Mouse (Mus musculus) hindbrain, embryonic 14.5 days (tissue): ENCODE results near the gene Map1b. TPM values are rescaled to one million over a fixed set of nuclear protein-coding genes. Genes with fewer than 3 reads are reported as not detected.

Experiments
- ATAC-seq: fragments of 200-750 bp; cut with Nextera tagmentation; 2 replicates; pipeline ENCODE4 v1.8.0; 2017; ENCODE audit warnings: moderate number of reproducible peaks, mild to moderate bottlenecking, moderate TSS enrichment, moderate library complexity; ENCODE audit not compliant: low FRiP score
- DNase-seq: peaks from one replicate; pipeline ENCODE4 v3.0.0-alpha.2; 2015; ENCODE audit warnings: low spot score
- H3K27ac ChIP-seq: fragments of 300-500 bp; sonication (generic); 2 replicates; pipeline ENCODE4 v1.5.1; 2014; ENCODE audit warnings: mild to moderate bottlenecking, moderate library complexity
- H3K27me3 ChIP-seq: fragments of 300-500 bp; sonication (generic); 2 replicates; pipeline ENCODE4 v1.6.1; 2014; ENCODE audit warnings: mild to moderate bottlenecking, low read length, mixed read lengths; ENCODE audit not compliant: control insufficient read depth, insufficient read depth
- H3K36me3 ChIP-seq: fragments of 300-500 bp; sonication (generic); replicated peaks from 2 replicates; pipeline ENCODE4 v1.6.1; 2014; ENCODE audit not compliant: control insufficient read depth, insufficient read depth
- H3K4me1 ChIP-seq: fragments of 300-500 bp; sonication (generic); replicated peaks from 2 replicates; pipeline ENCODE4 v1.6.1; 2014; ENCODE audit warnings: antibody characterized with exemption, low read length, mixed read lengths; ENCODE audit not compliant: control insufficient read depth, insufficient read depth
- H3K4me2 ChIP-seq: fragments of 300-500 bp; sonication (generic); replicated peaks from 2 replicates; pipeline ENCODE4 v1.6.1; 2014; ENCODE audit warnings: mild to moderate bottlenecking, moderate library complexity
- H3K4me3 ChIP-seq: fragments of 300-500 bp; sonication (generic); replicated peaks from 2 replicates; pipeline ENCODE4 v1.5.1; 2014; ENCODE audit warnings: mild to moderate bottlenecking, low read length
- H3K9ac ChIP-seq: fragments of 300-500 bp; sonication (generic); 2 replicates; pipeline ENCODE4 v1.6.1; 2014
- H3K9me3 ChIP-seq: fragments of 300-500 bp; sonication (generic); 2 replicates; pipeline ENCODE4 v1.6.1; 2016; ENCODE audit warnings: low read length; ENCODE audit not compliant: control insufficient read depth
- WGBS: fragments of 180-500 bp; shearing (Covaris S2); extraction: QIAGEN DNeasy Blood & Tissue Kit; methylation state at CpG from one replicate; pipeline ENCODE4 v1.1.7; 2014; 5-methylcytosine and 5-hydroxymethylcytosine counted together
- polyA plus RNA-seq: library from polyadenylated mRNA; unstranded; fragments of >200 nt; fragmentation: Nextera tagmentation; extraction: Ambion mirVana; gene quantifications from 2 replicates; pipeline ENCODE4 v1.2.1, GENCODE M21; 2014

Map1b gene
- polyA plus RNA-seq, 1 experiment from 2014 or later = 2,283 TPM

- no peak for DNase-seq
- no peak for ATAC-seq
- Histone ChIP-seq H3K4me2 (no peak overlapping the region), H3K27me3 (no peaks in the 10 kb centered on the region), H3K4me3 (no peak overlapping the region), H3K4me1 (peaks cover 8% of the 10 kb centered on the region), H3K9me3 (no peaks in the 10 kb centered on the region), H3K36me3 (no peaks in the 10 kb centered on the region), H3K9ac (no peak overlapping the region), H3K27ac (no peak overlapping the region)
- 85% methylated on average over 3 of the region's 3 CpGs for WGBS
These were observed 123.2 kb downstream of the Map1b start for GRCm38 (mm10) chr13:99393128-99393527.

- no peaks in the 10 kb centered on the region for H3K27me3 ChIP-seq
- H3K4me2 ChIP-seq = no peak overlapping the region
- no peak overlapping the region for H3K4me3 ChIP-seq
- 61% methylated on average over 3 of the region's 3 CpGs for WGBS
- H3K27ac ChIP-seq = 0 out of 2 replicates have a peak overlapping the region, but pooled peaks have one; percentile 1
- H3K4me1 ChIP-seq = peaks cover 6% of the 10 kb centered on the region; the same call in 1 of the 2 replicates
- no peak overlapping the region for H3K9ac ChIP-seq
- ATAC-seq (no peak), DNase-seq (no peak)
- no peaks in the 10 kb centered on the region for H3K9me3 ChIP-seq
- no peaks in the 10 kb centered on the region for H3K36me3 ChIP-seq
These were observed 124.9 kb downstream of the Map1b start for GRCm38 (mm10) chr13:99391417-99391816.

GRCm38 (mm10) chr13:99387901-99388811 is 128.2 kb downstream of the Map1b start:
- no peaks in the 10 kb centered on the region for H3K9me3 ChIP-seq
- H3K4me3 ChIP-seq = no peak overlapping the region
- no peak for ATAC-seq
- DNase-seq = no peak
- WGBS = 73% methylated on average over 7 of the region's 7 CpGs
- no peak overlapping the region for H3K4me2 ChIP-seq
- peaks cover 4% of the 10 kb centered on the region; the same call in 1 of the 2 replicates for H3K4me1 ChIP-seq
- H3K9ac ChIP-seq = no peak overlapping the region
- no peaks in the 10 kb centered on the region for H3K36me3 ChIP-seq
- no peaks in the 10 kb centered on the region for H3K27me3 ChIP-seq
- H3K27ac ChIP-seq = no peak overlapping the region

- no peak overlapping the region for H3K9ac ChIP-seq
- H3K4me2 ChIP-seq = no peak overlapping the region
- DNase-seq (no peak), ATAC-seq (no peak)
- H3K4me1 ChIP-seq = peaks cover 4% of the 10 kb centered on the region; the same call in 1 of the 2 replicates
- WGBS = 86% methylated on average over 7 of the region's 7 CpGs
- no peaks in the 10 kb centered on the region for H3K27me3 ChIP-seq
- H3K4me3 ChIP-seq = no peak overlapping the region
- no peaks in the 10 kb centered on the region for H3K9me3 ChIP-seq
- no peak overlapping the region for H3K27ac ChIP-seq
- peaks cover 3% of the 10 kb centered on the region; the same call in 1 of the 2 replicates for H3K36me3 ChIP-seq
These were observed 130.0 kb downstream of the Map1b start for GRCm38 (mm10) chr13:99386341-99386740.

GRCm38 (mm10) chr13:99385911-99386310 is 130.4 kb downstream of the Map1b start:
- Histone ChIP-seq H3K36me3 (peaks cover 8% of the 10 kb centered on the region), H3K4me1 (peaks cover 4% of the 10 kb centered on the region; the same call in 1 of the 2 replicates), H3K27me3 (no peaks in the 10 kb centered on the region), H3K4me3 (no peak overlapping the region), H3K9me3 (no peaks in the 10 kb centered on the region), H3K4me2 (no peak overlapping the region), H3K27ac (no peak overlapping the region), H3K9ac (no peak overlapping the region)
- ATAC-seq (no peak), DNase-seq (no peak)
- WGBS = 80% methylated on average over 6 of the region's 6 CpGs

- peaks cover 4% of the 10 kb centered on the region; the same call in 1 of the 2 replicates for H3K4me1 ChIP-seq
- H3K9me3 ChIP-seq = no peaks in the 10 kb centered on the region
- peaks cover 8% of the 10 kb centered on the region for H3K36me3 ChIP-seq
- ATAC-seq (no peak), DNase-seq (no peak)
- no peak overlapping the region for H3K9ac ChIP-seq
- no peaks in the 10 kb centered on the region for H3K27me3 ChIP-seq
- no peak overlapping the region for H3K27ac ChIP-seq
- H3K4me3 ChIP-seq = no peak overlapping the region
- no peak overlapping the region for H3K4me2 ChIP-seq
- 57% methylated on average over 7 of the region's 7 CpGs for WGBS
These were observed 131.7 kb downstream of the Map1b start for GRCm38 (mm10) chr13:99384555-99385203.

GRCm38 (mm10) chr13:99382373-99382772 is 134.0 kb downstream of the Map1b start:
- no peaks in the 10 kb centered on the region for H3K4me1 ChIP-seq
- ATAC-seq (no peak), DNase-seq (no peak)
- H3K9ac ChIP-seq = no peak overlapping the region
- no peak overlapping the region for H3K4me3 ChIP-seq
- H3K27ac ChIP-seq = no peak overlapping the region
- no peaks in the 10 kb centered on the region for H3K27me3 ChIP-seq
- H3K36me3 ChIP-seq = peaks cover 8% of the 10 kb centered on the region
- H3K4me2 ChIP-seq = no peak overlapping the region
- 45% methylated on average over 6 of the region's 6 CpGs for WGBS
- H3K9me3 ChIP-seq = no peaks in the 10 kb centered on the region

GRCm38 (mm10) chr13:99378223-99378622 is 138.1 kb downstream of the Map1b start:
- WGBS = 88% methylated on average over 1 of the region's 1 CpGs
- no peak overlapping the region for H3K4me2 ChIP-seq
- no peak overlapping the region for H3K27ac ChIP-seq
- peaks cover 8% of the 10 kb centered on the region for H3K36me3 ChIP-seq
- no peak overlapping the region for H3K4me3 ChIP-seq
- H3K9me3 ChIP-seq = no peaks in the 10 kb centered on the region
- H3K27me3 ChIP-seq = no peaks in the 10 kb centered on the region
- H3K9ac ChIP-seq = no peak overlapping the region
- DNase-seq (no peak), ATAC-seq (no peak)
- no peaks in the 10 kb centered on the region for H3K4me1 ChIP-seq

GRCm38 (mm10) chr13:99377055-99377454 is 139.3 kb downstream of the Map1b start:
- H3K9me3 ChIP-seq = no peaks in the 10 kb centered on the region
- 95% methylated on average over 6 of the region's 6 CpGs for WGBS
- peaks cover 8% of the 10 kb centered on the region for H3K36me3 ChIP-seq
- DNase-seq = no peak
- H3K4me1 ChIP-seq = no peaks in the 10 kb centered on the region
- H3K4me2 ChIP-seq = no peak overlapping the region
- H3K27me3 ChIP-seq = no peaks in the 10 kb centered on the region
- H3K4me3 ChIP-seq = no peak overlapping the region
- no peak overlapping the region for H3K9ac ChIP-seq
- H3K27ac ChIP-seq = no peak overlapping the region
- no peak for ATAC-seq
